Mouse (Mus musculus): ENCODE data around the gene Ugt1a1.

GRCm38 (mm10) chr1:88228121-88228520 lies 16.4 kb downstream of the Ugt1a1 start:
- TF ChIP-seq POLR2A (IDR thresholded peaks at IDR 0.05; ENCODE audit: borderline replicate concordance, control insufficient read depth, low read depth, low read length) (no peak), CTCF (IDR thresholded peaks at IDR 0.05; ENCODE audit: control insufficient read depth, insufficient read depth, low read length) (no peak)
